Mouse (Mus musculus) urinary bladder, postnatal 10 days (tissue): Measurements from ENCODE around the gene Iffo2.

Source experiments
- DNase-seq: peaks from one replicate; pipeline ENCODE4 v3.0.0; 2022; ENCODE audit warnings: low spot score

Iffo2 gene

DNA sequence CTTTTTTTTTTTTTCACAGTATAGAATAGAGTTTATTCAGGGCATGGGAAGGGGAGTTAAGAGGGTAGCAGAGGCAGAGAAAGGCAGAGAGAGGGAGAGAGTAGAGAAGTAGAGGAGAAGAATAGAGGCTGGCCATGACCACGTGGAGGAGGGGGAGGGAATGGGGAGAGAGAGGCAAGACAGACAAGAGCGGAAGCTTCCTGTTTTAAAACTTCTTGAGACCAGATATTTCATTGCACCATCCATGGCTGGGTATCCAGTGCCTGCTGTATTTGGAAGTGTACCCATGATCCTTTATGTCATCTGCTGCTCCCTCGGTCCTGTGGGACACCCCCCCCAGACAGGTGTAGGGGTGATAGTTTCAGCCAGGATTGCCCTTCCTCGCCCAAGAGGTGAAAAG is 78.6 kb downstream of the Iffo2 start:
- DNase-seq, result no peak

DNA sequence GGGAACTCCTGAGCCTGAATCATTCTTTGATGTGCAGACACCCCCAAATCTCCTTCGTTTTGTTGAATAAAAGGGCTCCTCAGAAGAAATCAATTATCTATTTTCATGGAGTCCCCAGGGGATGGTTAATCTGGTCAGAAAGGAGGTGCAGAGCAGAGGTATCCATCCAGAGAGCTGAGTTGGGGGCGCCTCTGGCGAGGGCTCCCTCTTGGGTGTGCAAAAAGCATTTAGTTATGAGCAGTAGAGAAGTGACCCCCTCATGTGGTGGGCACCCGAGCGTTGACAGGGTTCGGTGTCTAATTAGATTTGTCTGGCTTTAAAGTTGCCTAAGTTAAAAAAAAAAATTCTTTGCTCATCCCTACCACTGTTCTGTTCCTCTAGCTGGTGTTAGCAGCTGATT is 80.6 kb downstream of the Iffo2 start:
- no peak for DNase-seq

DNA sequence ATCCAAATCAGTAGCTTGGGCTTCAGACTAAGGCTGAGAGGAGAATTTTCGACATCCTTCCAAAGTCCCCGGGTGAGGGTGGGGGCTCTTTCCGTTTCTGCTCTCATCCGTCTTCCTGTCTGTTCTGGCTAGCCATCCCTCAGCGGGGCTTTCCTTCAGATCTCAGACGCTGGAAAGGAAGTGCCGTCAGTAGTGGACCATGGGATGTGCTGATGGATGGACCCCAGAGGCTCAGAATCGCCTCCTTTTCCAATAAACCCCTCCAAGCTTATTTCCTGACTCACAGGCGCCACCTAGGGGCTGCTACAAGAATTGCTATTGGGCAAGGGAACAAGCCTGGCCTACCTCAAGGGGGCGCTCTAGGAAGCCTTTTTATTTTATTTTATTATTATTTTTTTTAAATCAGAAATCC is 81.2 kb downstream of the Iffo2 start:
- DNase-seq, result peak; percentile 54

DNA sequence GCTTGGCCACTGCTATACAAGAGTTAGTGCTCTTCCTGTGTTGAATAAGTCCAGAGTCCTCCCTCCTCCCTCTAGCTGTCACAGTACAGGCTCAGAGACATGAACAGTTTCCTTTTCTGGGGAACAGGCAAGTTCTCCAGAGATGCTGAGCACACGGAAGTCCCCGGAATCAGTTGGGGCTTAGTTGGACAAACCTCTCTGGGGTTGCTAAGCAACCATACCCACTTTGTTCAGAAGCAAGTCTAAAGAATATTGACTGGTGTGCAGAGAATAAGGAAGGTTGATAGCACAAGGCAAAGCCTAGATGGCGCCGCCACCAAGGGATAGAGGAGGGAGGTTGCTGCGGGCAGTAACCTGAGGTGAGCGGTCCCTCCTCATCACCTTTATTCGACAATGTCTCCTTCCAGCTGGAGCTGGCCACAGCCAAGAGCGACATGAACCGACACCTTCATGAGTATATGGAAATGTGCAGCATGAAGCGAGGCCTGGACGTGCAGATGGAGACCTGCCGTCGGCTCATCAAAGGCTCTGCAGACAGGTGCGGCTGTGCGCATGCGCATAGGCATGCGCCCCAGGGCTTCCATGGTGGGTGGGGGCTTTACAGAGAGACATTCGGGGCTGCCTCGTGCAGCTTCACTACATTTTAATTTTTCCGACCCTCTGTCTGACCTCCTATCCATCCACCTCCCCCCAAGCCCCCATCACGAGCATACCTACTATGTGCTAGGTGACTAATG is 84.3 kb downstream of the Iffo2 start:
- DNase-seq, result no peak

DNA sequence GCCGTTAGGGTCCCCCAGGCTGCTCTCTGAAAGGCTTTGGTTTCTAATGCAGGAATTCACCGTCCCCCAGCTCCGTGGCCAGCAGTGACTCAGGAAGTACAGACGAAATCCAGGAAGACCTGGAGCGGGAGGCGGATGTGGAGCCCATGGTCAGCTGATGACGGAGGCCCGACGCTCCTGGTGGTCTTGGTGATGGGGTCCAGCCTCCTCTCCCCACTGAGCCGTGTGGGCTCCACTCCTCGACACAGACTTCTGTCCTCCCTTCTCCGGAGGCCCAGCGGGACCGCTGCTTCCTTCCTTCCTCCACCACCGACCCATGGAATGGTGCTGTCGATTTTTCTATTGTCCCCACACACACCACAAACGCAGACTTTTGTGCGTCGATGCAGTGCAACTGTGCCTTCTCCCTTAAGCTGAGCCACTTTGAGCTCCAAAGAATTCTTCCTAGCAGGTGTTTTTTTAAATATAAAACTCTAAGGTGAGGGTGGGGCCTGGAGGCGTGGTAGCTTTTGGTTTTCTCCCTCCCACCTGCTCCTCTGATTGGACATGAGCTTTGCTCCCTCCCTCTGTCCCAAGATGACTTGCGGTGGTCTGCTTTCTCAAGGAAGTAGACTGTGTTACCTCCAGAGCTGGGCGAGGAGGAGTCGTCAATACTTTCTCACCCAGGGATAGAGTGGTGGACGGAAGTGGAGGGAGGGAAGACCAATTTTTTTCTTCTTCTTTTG is 86.1 kb downstream of the Iffo2 start:
- DNase-seq, result no peak

DNA sequence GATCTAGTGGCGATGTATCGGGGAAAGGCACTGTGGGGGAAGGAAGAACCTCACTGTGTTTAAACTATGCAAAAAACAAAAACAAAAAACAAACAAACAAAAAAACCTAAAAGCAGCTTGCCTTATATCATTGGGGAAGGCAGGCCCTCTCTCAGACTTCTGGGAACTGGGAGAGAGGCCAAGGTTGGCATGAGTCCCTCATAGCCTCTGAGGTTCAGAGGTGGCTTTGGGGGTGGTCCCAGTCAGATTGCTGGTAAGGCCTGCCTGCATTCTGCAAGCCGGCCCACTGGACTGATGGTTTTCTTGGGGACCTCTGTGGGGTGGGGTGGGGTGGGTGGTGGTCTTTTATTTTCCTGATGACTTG is 86.6 kb downstream of the Iffo2 start:
- DNase-seq, result no peak

DNA sequence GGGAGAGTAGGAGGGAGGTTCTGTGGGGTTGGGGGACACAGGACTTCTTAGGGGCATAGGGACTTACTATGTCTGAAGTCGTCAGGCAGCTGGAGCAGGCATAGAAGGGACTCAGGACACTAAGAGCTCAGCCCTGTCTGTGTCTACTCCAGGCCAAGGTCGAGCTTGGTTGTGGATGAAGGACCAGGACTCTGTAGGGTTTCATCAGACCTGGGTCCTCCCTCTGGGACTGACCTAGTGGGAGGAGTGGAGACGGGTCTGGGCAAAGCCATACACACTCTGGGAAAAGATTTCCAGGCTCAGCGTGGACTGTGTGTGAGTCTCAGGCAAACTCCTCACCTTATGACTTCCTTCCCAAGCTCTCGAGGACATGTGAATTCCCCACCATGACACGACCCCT is 89.4 kb downstream of the Iffo2 start:
- no peak for DNase-seq

DNA sequence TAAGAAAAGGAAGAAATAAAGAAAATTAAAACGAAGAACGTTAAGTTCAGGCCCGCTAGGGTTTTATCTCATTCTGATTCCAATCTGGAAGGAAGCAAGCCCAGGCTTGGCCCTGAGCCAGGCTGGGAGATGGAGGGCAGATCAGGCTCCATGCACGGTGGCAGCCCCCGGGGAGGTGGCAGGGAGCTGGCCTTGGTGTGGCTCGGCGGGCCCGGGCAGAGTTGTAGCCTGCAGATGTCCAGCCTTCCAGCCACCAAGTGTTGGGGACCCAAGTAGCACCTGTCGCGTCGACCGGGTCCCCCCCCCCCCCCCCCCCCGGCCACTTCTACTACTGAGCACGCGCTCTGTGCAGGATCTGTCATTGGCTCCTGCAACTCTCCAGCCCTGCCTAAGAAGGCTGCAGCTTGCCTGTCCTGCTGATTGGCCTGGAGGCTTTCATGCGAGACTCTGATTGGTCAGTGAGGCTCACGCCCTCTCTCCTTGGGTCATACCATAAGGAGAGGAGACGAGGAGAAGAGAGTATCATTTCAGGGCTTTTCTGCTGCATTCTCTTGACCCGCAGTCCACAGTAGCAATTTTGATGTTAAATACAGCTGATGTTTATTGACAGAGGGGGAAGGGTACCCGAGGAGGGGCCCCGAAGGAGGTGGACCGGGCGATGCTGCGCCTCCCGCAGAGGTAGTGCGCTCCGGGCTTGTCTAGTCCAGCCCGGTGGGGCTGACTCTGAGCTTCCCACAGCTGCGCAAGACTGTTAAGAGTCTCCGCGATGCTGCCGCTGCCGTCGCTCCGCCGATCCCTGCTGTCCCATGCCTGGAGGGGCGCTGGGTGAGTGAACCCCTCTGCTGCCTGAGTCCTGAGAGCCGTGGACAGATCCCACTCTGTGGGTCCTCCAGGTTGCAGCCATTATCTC is 92.3 kb downstream of the Iffo2 start, which contains the start of gene Aldh4a1:
TSS of gene Aldh4a1 (plus strand) at position 494 of the 910 bp plus-strand sequence.
- DNase-seq, result peak; percentile 56

DNA sequence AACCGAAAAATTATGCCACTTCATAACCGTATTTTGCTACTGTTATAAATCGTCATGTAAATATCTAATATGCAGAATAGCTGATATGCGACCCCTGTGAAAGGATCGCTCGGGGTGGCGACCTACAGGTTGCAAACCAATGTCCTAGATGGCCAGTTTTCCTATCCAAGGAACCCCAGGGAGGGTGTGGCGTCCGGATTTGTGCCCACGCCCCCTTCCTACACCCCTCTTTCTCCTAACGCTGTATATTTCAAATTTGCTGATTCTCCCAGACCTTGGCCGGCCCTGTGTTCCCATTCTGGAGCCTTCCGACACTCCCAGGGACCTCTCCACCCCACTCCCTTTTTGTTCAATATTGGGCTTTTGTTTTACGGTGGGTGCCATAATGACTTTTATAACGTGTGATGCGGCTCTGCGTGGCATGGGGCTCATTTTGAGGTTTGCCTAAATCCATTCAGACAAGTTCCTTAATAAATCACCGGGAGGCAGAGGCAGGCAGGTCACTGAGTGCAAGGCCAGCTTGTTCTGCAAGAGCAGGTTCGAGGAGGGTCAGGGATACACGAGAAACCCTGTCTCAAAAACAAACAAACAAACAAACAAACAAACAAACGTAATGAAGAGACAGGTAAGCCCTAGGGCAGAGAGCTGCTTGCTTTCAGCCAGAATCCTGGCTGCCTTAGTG is 93.2 kb downstream of the Iffo2 start:
- DNase-seq, result no peak

DNA sequence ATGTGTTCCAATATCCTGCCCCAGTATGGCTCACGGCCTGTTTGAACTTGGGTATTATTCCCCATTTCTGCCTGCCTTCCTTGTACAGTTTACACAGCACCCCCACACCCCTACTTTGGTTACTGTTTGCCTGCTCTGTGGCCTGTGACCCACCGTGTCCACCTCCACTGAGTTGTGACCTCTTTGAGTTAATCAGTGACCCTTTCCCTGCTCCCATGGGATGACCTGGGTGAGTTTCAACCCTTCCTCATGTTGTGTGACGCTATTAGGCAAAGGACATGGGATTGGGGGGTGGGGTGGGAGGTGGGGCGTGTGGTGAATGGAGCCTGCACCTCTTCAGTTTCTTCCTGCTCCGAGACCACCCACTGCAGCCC is 93.8 kb downstream of the Iffo2 start:
- DNase-seq, result no peak

DNA sequence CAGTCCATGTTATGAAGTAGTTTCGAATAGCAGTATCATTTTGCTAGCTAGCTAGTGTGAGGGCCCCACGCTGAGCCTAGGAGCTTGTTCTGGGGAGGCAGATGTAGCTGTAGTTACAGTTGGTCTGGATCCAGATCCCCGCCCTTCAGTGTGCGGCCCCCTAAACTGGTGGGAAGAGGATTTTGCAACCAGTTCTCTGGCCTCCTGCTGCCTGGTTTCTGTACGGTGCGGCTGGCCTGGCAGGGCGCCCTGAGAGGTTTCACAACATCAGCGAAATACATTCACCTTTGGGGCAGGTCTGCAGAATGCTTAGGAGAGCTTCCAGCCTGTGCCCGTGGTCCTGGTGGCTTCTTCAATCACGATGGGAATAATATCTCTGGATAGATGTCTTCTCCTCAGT is 94.4 kb downstream of the Iffo2 start:
- no peak for DNase-seq

DNA sequence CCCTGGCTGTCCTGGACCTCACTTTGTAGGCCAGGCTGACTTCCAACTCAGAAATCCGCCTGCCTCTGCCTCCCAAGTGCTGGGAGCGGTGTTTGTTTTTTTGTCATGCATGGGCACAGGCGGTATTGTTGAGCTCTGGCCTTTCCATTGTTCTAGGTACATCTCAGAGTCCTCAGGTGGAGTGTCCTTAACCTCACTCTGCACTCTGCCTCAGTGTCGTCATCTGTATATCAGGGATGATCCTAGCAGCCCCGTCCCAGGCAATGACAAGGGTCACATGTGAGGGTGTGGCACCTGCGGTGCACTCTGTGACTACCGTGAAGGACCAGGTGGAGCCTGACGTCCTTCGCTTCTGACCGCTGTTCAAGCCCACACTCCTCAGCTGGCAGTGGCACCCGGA is 97.0 kb downstream of the Iffo2 start:
- no peak for DNase-seq

DNA sequence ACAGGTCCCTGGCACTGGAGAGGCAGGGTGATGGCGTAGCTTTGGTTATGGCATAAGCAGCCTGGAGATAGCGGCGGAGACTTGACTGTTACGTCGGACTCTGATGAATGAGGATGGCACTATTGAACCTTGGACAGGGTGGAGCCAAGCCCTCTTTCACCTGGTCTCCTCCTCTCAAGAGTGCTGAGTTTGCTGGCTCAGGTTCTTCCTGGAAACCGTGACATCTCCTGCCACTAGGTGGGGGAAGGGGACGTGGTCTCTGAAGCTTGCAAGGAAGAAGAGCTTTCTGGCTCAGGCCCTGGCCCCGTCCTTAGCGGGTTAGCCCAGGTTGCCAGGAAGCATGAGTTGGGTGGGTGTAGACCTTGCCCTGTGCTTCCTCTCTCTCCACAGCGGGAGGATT is 99.8 kb downstream of the Iffo2 start:
- no peak for DNase-seq

DNA sequence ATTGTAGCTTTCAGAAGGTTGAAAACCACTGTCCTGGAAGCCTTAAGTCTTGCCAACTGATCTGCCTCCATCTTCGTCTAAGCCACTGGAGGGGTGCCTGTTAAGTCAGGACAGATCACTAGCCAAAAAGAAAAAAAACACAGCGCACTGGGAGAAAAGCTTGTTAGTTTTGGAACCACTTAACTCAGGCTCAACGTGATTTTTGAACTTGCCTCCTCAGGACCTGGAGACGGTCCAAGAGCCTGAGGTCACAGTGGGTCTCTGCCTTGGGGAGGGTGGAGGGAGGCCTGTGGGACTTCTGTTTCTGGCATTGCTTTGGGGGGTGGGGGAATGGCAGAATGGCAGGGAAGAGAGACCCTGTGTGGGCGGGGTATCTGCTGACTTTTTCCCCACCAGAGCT is 100.8 kb downstream of the Iffo2 start:
- DNase-seq, result no peak

DNA sequence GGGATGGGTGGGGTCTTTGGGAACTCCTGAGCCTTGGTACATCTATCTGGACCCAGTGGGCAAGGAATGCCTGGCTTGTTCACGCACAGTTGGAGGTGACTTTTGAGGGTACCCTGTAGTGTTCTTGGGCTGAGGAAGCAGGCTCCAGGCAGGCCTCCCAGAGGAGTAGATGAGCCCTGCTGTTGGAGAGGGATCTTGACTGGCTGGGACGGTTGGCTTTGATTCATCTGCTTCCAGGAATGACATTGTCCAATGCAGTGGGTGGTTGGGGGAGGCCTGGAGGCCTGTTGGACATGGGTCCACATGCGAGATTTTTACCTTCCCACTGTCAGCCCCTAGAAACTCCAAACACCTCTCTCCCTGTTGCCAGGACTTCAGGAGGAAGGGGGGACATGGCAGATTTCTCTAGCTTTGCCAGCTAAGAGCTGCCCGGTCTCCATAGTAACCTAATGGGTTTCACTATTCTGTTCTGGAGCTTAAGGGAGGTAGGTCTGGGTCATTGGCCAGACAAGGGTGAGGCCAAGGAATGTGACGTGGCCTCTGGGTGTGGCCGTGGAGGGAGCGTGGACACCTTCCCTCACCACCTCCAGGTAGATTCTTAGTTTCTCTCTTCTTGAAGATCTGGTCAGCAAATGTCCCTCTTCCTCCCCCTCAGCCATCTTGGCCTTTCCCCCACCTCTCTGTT is 101.4 kb downstream of the Iffo2 start:
- DNase-seq, result no peak

DNA sequence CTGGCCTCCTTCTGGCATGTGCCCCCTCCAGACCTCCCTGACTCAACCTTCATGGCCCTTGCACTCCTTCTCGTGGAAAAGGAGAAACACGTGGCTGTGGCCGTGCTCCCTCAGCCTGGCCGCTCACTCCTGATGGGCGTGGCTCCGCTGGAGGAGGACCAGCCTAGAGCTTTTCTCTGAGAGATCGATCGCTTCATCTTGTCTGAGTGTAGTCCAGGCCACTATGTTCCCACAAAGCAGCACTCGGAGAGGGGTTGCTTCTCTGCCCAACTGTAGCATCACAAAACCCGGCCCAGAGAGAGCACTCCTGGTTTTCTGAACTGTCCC is 101.9 kb downstream of the Iffo2 start:
- no peak for DNase-seq

DNA sequence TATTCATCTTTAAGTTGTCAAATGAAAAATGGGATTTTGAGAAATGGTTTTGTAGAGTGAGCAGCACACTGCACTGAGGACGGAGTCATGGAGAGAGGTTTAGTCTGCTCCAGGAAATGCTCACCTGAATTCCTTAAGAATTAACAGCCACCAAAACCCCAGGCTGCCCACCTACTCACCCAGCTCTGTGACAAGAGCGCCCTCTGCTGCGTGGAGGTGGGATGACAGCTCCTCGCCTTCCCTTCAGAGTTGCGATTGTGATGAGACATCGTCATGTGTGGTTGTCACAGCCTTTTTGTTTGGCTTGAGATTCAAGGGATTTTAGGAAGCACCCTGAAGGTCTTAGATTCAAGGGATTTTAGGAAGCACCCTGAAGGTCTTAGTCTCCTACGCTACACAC is 106.0 kb downstream of the Iffo2 start:
- no peak for DNase-seq

DNA sequence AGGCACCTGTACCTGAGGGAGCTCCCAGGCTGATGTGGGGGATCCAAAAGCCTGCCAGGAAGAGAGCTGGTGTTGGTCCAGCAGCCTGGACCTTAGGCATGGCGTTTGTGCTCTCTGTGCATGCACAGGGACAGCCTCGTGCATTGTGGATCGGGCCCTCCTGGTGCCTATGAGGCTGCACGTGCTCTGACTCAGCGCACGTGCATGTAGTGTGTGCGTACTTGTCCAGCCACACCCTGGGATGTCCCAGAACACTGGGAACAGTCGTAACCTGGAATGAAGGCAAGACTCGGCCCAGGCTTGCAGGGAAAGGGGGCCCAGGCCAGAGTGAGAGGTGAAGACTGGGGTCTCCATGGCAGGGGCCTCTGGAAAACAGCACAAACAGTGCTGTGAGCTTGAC is 107.5 kb downstream of the Iffo2 start:
- DNase-seq, result no peak

DNA sequence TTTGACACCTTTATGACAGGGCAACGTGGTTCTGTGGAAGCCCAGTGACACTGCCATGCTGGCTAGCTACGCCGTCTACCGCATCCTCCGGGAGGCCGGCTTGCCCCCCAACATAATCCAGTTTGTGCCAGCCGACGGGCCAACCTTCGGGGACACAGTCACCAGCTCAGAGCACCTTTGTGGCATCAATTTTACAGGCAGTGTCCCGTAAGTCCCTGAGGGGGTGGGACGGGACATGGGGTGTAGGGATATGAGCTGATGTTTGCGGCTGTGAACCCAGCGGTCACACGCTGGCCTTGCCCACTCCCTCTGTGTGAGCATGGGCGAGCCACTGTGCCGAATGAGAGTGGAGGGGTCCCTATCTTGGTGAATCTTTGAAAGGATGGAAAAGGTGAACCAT is 108.0 kb downstream of the Iffo2 start:
- DNase-seq, result no peak

DNA sequence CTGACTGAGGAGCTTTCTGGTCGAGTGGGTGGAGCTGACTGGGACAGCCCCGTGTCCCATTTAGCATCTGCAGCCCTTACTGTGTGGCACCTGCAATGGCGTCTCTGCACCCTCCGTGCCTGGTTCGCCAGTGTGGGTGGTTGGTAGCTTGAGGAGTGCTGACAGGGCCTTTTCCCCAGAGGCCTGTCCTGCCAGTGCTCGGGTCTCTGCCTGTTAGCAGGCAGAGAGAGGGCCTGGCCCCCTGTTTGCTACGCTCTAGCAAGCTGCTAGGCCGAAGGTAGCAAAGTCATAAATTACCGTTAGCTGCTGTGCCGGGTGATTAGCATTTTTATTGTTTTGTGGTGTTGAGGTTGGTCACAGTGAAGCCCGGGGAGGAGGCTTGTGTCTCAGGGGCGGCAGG is 109.5 kb downstream of the Iffo2 start:
- DNase-seq, result no peak

DNA sequence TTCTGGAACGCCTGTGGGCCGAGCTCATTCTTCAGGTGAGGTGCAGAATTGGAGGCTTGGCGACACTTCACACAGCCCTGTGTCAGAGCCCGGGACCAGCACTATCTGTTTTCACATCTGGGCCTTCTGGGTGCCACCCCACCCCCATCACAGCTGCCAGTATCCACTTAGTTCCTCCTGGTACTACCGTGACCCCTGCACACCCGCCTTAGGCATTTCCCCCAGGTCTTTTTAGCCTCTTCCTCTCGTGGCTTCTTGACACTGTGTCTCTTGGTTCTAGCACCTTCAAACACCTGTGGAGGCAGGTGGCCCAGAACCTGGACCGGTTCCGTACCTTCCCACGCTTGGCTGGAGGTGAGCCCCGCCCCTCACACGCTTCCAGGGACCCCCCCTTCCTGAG is 110.0 kb downstream of the Iffo2 start:
- no peak for DNase-seq

DNA sequence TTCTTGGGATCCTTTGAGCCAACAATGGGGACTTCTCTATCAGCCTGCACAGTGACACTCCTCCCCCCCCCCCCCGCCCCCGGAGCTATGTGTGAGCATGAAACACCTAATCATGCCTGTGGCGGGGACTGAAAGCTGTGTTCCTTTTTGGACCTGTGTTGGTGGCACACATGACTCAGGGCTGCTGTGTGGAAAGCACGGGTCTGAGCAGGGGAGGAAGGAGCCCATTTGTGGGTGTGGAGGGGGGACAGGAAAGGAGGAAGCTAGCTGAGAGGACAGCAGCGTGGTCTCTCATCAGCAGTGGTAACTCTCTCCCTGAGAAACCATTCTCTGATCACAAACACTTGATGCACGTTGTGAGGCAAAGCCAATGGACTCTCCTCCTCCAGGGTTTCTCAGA is 110.4 kb downstream of the Iffo2 start:
- no peak for DNase-seq
